Mouse (Mus musculus): ENCODE results near the gene Nol8.

The Nol8 gene

DNA sequence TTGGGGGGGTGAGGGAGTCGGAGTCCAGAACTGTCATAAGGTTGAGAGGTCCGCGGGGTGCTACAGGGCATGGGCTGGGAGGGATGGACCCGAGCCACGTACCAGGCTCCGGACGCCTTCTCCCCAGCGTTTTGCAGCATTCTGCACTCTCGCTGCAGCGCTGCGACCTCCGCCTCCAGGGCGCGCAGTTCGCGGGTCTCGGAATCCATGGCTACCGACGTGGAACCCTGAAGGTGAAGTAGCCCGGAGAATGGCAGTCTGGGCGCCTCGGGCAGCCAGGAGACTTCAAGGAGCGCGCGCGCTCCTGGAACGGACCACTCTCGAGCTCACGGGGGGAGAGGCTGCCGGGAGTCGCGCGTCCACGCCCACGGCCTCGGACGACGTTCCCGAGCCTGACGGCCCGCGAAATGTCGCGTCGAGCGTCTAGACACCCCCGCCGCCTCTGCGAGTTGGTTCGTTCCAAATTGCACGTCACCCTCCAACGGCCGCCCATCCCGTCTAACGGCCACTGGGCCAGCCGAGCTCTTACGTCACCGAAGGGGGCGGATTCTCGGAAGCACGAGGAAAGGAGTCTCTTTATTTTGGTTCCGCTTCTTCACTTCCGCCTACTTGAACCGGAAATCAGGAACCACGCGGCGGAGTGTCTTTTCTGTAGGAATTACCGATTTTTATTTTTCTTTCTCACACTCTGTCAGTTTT is at the start of gene Nol8, which contains the start of gene Cenpp:
Nol8 (plus strand) TSS at position 598 of the 699 bp plus-strand sequence.
Cenpp (minus strand) TSS at position 305 of the 699 bp plus-strand sequence.
- H3K36me3 ChIP-seq (ENCODE audit: control insufficient read depth, insufficient read depth, low read length, poor library complexity, severe bottlenecking), result peaks cover 5% of the 10 kb centered on the region
- no peaks in the 10 kb centered on the region for H3K27me3 ChIP-seq (ENCODE audit: control insufficient read depth, insufficient read depth, low read length, poor library complexity, severe bottlenecking)
- DNase-seq (ENCODE audit: low read depth, low spot score), result peak; percentile 100

DNA sequence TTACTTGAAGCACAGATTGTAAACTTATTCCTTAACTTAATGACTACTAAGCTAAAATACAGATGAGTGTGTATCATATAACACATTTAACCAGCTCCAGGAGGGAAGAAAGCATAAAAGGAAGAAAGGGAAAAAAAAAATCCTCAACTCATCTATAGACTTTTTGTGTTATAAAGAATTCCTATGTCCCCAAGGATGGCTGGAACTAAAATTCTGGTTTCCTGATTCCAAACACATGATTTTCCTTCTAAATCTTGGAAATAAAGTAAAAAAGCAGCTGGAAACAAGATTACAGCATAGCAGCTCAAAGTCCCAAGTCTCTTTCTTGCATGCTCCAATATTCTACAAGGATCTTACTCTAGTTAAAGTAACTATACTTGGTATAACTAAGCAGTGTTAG is 49.3 kb upstream of the Nol8 start:
- no peaks in the 10 kb centered on the region for H3K27me3 ChIP-seq (ENCODE audit: control insufficient read depth, insufficient read depth, low read length, poor library complexity, severe bottlenecking)
- no peak for DNase-seq (ENCODE audit: low read depth, low spot score)
- no peaks in the 10 kb centered on the region for H3K36me3 ChIP-seq (ENCODE audit: control insufficient read depth, insufficient read depth, low read length, poor library complexity, severe bottlenecking)

DNA sequence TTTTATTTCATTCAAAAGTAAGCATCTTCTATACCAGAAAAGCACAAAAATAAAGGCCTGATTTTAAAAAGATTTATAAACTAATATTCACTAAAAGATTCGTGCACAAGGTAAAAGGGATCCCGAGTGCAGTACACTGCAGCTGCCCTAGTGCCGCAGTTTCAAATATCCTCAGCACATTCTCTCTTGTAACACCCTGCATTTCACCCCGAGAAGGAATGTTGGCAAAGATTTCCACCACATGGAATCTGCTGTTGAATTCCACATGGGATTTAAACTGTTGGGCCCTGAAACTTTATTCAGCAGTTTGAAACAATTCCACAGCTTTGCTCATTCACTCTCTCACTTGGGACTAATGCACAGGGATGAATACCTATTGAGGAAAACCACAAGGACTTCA is 45.2 kb upstream of the Nol8 start, which contains the start of gene Ogn:
Ogn (plus strand) TSS at position 333 of the 400 bp plus-strand sequence.
- no peaks in the 10 kb centered on the region for H3K36me3 ChIP-seq (ENCODE audit: control insufficient read depth, insufficient read depth, low read length, poor library complexity, severe bottlenecking)
- DNase-seq (ENCODE audit: low read depth, low spot score), result no peak
- H3K27me3 ChIP-seq (ENCODE audit: control insufficient read depth, insufficient read depth, low read length, poor library complexity, severe bottlenecking), result no peaks in the 10 kb centered on the region

DNA sequence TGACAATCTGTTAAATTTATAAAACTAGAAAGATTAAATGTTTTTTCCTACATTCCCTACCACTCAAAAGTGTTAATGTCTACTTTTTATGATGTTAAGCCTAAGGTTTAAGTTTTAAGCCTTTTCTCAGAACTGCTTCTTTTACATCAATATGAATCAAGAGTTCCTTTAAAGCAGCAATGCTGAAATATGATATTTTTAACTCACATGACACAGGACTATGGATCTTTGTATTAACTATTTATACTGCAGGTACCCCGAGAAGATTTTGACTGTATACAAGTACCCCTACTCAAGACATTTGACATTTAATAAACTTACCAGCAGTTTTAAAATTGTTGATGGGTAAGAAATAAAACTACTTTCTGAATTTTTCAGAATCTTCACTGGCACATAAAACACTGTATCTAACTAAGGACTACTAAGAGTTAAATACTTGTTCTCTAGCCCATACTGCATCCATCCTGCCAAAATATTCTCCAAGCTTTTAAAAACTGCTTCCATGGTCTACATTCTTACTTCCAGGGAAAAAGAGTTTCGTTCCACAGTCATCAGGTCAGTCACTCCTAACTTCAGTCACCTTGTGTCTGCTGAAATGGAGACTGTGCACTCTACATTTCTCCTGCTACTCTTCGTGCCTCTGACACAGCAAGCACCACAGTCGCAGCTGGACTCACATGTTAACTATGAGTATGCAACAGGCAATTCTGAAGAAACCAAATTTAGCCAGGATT is 44.1 kb upstream of the Nol8 start:
- Histone ChIP-seq H3K27me3 (ENCODE audit: control insufficient read depth, insufficient read depth, low read length, poor library complexity, severe bottlenecking) (no peaks in the 10 kb centered on the region), H3K36me3 (ENCODE audit: control insufficient read depth, insufficient read depth, low read length, poor library complexity, severe bottlenecking) (no peaks in the 10 kb centered on the region)
- DNase-seq (ENCODE audit: low read depth, low spot score), result no peak

DNA sequence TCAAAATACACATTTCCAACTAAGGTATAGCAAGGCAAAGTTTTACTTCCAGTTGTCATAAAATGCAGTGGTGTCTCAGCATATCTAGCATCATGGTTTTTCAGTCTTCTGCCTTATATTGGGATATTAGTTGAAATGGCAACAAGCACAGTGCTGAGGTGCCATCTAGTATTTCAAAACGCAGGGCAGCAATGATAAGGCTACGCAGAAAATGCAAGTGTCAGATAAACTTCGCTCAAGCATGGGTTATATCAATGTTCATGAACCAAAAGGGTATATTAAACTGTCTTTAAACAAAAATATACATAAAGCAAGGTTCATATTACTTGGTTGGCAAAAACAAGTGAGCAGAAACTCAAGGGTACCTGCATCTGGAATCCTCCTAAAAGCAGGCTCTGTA is 35.9 kb upstream of the Nol8 start:
- no peaks in the 10 kb centered on the region for H3K27me3 ChIP-seq (ENCODE audit: control insufficient read depth, insufficient read depth, low read length, poor library complexity, severe bottlenecking)
- H3K36me3 ChIP-seq (ENCODE audit: control insufficient read depth, insufficient read depth, low read length, poor library complexity, severe bottlenecking), result no peaks in the 10 kb centered on the region
- no peak for DNase-seq (ENCODE audit: low read depth, low spot score)

DNA sequence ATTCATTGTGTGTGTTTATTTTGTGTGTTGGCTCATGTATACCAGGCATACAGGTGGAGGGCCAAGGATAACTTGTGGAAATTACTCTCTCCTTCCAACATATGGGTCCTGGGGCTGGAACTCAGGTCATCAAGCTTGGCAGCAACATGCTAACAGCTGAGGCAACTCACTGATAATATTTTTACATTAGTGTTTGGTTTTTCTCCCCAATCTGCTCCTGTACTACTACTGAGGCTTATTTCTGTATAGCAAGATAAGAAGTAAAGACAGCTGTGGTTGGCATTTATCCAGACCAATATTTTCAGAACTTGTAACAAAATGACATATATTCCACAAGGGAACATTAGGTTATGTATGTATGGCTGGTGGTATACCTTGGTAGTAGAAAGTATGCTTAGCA is 34.5 kb upstream of the Nol8 start:
- Histone ChIP-seq H3K36me3 (ENCODE audit: control insufficient read depth, insufficient read depth, low read length, poor library complexity, severe bottlenecking) (no peaks in the 10 kb centered on the region), H3K27me3 (ENCODE audit: control insufficient read depth, insufficient read depth, low read length, poor library complexity, severe bottlenecking) (no peaks in the 10 kb centered on the region)
- DNase-seq (ENCODE audit: low read depth, low spot score), result no peak

DNA sequence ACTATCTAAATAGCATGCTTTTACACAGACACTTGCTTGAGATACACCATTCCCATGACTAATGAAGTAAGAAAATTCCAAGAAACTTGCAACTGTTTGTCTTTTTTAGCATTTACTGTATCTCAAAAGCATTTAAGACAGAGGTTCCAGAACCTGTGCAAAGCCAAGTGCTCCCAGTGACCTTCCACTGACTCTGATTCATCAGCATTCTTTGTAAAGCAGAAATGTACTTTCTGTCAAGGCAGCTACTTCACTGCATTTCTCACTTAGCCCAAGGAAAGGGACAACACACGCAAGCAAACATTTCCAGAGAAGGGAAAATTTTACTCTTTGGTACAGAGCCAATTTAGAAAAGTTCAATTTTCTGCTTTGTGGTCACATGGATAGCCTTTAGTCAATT is 29.7 kb upstream of the Nol8 start:
- DNase-seq (ENCODE audit: low read depth, low spot score), result no peak
- H3K27me3 ChIP-seq (ENCODE audit: control insufficient read depth, insufficient read depth, low read length, poor library complexity, severe bottlenecking), result no peaks in the 10 kb centered on the region
- H3K36me3 ChIP-seq (ENCODE audit: control insufficient read depth, insufficient read depth, low read length, poor library complexity, severe bottlenecking), result no peaks in the 10 kb centered on the region

DNA sequence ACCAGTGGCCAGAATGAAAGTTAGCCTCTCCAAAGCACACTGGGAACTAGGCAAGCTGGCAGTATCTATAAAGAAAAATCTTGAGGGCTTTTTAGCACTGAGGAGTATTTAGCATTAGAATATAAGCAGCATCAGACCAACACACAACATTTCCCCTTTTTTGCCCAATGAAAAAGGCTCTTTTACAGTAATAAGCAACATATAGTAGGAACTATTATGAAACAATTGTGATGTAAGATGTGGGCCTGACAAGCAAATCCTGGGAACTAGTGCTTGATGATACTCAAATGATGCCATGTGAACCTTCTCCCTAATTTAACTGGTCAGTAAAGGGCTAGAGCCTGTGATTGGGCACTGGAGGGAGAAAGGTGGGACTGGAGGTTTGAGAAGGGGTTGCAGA is 24.7 kb upstream of the Nol8 start:
- DNase-seq (ENCODE audit: low read depth, low spot score), result no peak
- H3K36me3 ChIP-seq (ENCODE audit: control insufficient read depth, insufficient read depth, low read length, poor library complexity, severe bottlenecking), result no peaks in the 10 kb centered on the region
- no peaks in the 10 kb centered on the region for H3K27me3 ChIP-seq (ENCODE audit: control insufficient read depth, insufficient read depth, low read length, poor library complexity, severe bottlenecking)

DNA sequence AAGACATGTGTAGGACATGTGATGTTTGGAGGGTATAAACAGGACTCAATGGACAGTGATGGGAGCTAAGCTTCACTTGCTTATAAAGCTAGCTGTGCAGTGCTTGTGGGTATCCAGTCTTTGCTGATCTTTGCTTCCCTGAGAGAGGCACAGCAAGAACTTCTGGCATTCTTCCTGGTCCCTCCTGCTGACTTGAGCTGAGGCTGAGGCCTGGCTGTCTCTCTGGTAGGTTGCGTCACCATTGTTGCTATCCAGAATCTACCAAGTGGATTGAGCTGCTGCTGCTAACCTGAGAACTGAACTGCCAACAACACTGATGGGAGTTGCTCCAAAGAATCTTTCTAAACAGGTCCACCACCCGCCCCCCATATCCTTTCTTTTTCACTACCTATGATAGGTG is 23.8 kb upstream of the Nol8 start:
- no peaks in the 10 kb centered on the region for H3K36me3 ChIP-seq (ENCODE audit: control insufficient read depth, insufficient read depth, low read length, poor library complexity, severe bottlenecking)
- no peak for DNase-seq (ENCODE audit: low read depth, low spot score)
- H3K27me3 ChIP-seq (ENCODE audit: control insufficient read depth, insufficient read depth, low read length, poor library complexity, severe bottlenecking), result no peaks in the 10 kb centered on the region

DNA sequence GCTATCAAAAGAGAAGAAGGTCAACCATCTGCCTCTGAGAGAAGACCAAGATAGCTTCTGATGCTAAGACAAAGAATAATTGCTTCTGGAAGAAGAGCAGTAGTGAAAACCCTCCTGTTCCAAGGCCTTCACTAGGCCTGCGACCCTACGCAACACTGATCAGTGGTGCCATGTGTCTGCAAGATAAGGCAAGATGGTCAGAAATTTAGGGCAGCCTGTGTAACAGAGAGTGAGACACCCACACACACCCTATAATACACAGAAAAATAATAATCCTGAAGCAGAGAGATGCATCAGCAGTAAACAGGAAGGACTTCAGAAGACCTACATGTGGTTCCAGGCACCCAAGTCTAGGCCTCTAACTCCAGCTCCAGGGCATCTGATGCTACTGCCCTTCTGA is 12.9 kb upstream of the Nol8 start:
- DNase-seq (ENCODE audit: low read depth, low spot score), result no peak
- Histone ChIP-seq H3K36me3 (ENCODE audit: control insufficient read depth, insufficient read depth, low read length, poor library complexity, severe bottlenecking) (no peaks in the 10 kb centered on the region), H3K27me3 (ENCODE audit: control insufficient read depth, insufficient read depth, low read length, poor library complexity, severe bottlenecking) (no peaks in the 10 kb centered on the region)

DNA sequence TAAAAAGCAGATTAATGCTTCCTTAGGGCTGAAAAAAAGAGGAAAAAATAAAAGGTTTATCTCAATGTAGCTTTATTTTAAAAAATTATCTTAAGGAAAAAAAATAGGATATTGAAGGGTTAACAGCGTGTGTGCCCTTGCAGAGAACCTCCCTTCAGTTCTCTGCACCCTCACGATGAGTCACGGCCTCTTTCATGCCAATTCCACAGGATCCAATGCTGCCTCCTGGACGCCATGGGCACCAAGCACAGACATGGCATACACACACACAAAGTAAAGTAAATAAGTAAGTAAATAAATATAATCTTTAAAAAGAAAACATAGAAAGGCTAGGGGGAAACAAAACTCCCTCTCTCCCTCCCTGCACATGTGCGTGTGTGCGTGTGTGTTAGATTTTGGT is 10.2 kb upstream of the Nol8 start:
- no peaks in the 10 kb centered on the region for H3K36me3 ChIP-seq (ENCODE audit: control insufficient read depth, insufficient read depth, low read length, poor library complexity, severe bottlenecking)
- DNase-seq (ENCODE audit: low read depth, low spot score), result no peak
- H3K27me3 ChIP-seq (ENCODE audit: control insufficient read depth, insufficient read depth, low read length, poor library complexity, severe bottlenecking), result no peaks in the 10 kb centered on the region

DNA sequence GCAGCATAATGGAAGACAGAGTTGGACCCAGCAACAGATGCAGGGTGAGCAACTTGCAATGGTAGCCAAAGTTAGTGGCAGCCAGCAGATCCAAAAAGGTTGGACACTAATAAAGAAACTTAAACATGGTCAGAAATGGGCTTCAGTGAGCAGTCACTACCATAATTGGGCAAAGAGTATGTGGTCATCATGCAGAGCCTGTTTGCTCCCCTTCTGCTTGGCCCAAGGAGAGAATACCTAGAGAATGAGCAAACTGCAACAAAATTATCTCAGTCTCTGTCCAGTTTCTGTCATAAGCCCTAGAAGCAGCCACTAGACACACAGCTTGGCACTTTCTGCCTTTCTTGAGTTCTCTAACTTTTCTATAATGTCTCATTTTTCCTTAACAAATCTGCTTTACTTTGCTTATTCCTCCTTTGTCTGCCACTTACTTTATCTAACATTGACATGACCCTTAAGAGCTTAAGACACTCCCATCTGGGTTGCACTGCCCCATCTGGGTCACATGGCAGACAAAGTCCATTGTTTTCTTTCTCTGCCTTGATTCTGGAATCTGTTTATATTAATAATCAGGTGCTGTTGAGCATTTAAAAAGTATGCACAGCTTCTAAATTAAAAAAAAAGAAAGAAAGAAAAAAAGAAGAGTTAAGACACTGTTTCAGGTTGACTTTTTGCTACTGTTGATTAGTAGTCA is 9.1 kb upstream of the Nol8 start:
- no peak for DNase-seq (ENCODE audit: low read depth, low spot score)
- Histone ChIP-seq H3K27me3 (ENCODE audit: control insufficient read depth, insufficient read depth, low read length, poor library complexity, severe bottlenecking) (no peaks in the 10 kb centered on the region), H3K36me3 (ENCODE audit: control insufficient read depth, insufficient read depth, low read length, poor library complexity, severe bottlenecking) (no peaks in the 10 kb centered on the region)

DNA sequence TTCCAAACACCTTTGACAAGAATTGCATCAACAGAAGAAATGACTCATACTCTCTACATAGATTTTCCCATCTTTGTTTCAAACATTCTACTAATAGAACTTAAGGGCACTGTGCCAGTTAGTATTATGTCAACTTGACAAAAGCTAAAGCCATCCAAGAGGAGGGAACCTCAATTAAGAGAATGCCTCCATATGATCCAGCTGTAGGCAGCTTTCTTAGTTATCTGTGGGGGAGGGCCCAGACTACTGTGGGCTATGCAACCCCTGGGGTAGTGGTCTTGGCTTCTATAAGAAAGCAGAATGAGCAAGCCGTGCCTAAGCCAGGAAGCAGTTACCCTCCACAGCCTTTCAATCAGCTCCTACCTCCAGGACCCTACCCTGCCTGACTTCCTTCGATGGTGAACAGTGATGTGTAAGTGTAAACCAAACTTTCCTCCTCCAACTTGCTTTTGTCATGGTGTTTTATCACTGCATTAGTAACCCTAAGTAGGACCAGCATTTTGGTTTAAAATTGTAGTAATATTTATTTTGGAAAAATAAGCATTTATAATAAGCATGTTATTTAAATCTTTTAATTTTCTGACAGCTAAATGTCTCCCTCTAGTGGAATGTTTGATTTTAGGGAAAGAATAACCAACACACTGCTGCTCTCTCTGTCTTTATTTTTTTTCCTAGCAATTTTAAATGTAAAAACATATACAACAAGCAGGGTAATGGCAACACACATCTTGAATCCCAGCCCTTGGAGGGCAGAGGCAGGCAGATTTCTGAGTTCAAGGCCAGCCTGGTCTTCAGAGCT is 7.9 kb upstream of the Nol8 start:
- peak; percentile 51 for DNase-seq (ENCODE audit: low read depth, low spot score)
- no peaks in the 10 kb centered on the region for H3K36me3 ChIP-seq (ENCODE audit: control insufficient read depth, insufficient read depth, low read length, poor library complexity, severe bottlenecking)
- H3K27me3 ChIP-seq (ENCODE audit: control insufficient read depth, insufficient read depth, low read length, poor library complexity, severe bottlenecking), result no peaks in the 10 kb centered on the region

DNA sequence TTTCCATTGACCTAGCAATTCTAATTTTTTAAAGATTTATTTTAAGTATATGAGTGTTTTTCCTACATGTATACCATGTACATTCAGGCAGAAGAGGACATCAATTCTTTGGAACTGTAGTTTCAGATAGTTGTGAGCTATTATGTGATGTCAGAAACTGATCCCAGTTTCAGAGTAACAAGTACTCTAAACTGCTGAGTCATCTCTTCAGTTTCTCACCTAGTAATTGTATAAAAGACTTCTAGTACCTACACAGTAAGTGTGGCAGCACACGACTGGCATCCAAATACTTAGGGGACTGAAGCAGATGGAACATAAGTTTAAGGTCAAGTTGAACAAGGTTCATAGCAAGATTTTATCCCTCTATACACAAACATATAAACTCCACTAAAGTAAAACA is 6.9 kb upstream of the Nol8 start:
- Histone ChIP-seq H3K27me3 (ENCODE audit: control insufficient read depth, insufficient read depth, low read length, poor library complexity, severe bottlenecking) (no peaks in the 10 kb centered on the region), H3K36me3 (ENCODE audit: control insufficient read depth, insufficient read depth, low read length, poor library complexity, severe bottlenecking) (no peaks in the 10 kb centered on the region)
- no peak for DNase-seq (ENCODE audit: low read depth, low spot score)
